Mouse (Mus musculus) left cerebral cortex, postnatal 10 days (tissue): ENCODE results near the gene Mdh1. TPM values are rescaled to one million over a fixed set of nuclear protein-coding genes. Genes with fewer than 3 reads are reported as not detected.
A peak's percentile ranks its signal among the peaks of the same experiment; 100 is the strongest.

Source experiments
- DNase-seq, 2 experiments: peaks; one replicate each; pipeline ENCODE4 v3.0.0; 2021 to 2022; ENCODE audit warnings: low spot score in 2 of 2, mixed read lengths in 1 of 2; ENCODE audit errors: extremely low spot score in 1 of 2
- intact Hi-C: fragments of 180-260 bp; cut with DNase I; formaldehyde crosslinking; loops from one replicate; pipeline ENCODE4 v1.15.1; 2025
- total RNA-seq, 2 experiments: library from RNA; stranded (reverse); gene quantifications; 2 replicates each; pipeline ENCODE4 v1.2.3; 2021

Gene Mdh1
- total RNA-seq = 100 to 1,000 TPM; 649 to 658 TPM

DNA sequence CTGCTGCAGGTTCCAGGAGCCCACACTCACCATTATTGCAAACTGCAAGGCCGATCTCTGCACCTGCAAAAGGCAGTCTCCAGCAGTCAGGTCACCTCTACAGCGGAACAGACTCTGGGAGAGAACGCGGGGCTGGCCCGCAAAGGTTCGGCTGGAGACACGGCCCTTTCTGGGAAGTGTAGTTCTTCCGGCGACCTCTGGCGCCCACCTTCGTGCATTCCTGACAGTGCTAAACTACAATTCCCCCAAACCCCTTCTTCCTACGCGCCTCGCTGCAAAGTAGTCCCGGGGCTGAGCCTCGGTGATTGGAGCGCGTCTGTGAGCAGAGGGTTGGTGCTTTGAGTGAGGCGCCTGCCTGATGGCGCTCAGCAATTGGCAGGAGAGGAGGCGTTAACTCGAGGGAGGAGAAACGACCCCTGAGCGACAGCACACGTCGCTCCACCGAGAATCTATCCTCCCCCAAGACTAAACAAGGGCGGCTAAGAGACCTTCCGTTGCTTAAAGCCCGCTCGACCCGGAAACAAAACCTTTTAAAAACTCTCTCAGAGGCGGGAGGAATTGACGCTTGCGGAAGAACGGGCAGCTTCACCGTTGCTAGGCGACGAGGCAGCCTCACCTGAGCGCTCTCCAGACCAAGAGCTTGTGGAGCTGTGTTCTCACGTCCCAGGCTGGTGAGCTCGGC is at the start of gene Mdh1, which contains the start of gene Wdpcp:
Gene Mdh1, minus strand, starts transcription at position 668 of the 682 bp plus-strand sequence.
Gene Wdpcp, plus strand, starts transcription at position 536 of the 682 bp plus-strand sequence.
- intact Hi-C loops = no loop called here
- peak; percentile 96 to 98 for DNase-seq

GRCm38 (mm10) chr11:21615915-21616314 is 43.7 kb upstream of the Mdh1 start:
- intact Hi-C loops = loop anchor here (10.0 kb wide), 1 partner anchor 589 kb away; no protein-coding TSS in a partner anchor
- DNase-seq = no peak

DNA sequence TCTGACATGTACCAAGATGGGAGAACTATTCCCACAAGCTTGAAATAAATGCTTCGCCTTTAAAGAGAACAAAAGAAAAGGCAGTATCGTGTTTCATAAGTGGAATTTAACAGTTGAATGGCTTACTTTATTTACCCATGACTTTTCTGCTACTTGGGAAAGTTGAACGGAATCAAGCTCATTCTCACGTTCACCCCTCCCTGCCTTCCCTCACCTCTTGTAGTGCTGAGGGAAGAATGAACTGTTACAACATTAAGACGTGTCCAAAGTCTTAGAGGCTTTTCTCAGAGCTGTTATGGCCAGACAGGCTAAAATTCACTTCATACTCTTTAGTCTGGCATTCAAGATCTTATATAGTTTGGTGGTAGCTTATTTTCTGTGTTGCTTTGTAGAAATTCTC is 30.3 kb upstream of the Mdh1 start:
- intact Hi-C loops = no loop called here
- DNase-seq = no peak

DNA sequence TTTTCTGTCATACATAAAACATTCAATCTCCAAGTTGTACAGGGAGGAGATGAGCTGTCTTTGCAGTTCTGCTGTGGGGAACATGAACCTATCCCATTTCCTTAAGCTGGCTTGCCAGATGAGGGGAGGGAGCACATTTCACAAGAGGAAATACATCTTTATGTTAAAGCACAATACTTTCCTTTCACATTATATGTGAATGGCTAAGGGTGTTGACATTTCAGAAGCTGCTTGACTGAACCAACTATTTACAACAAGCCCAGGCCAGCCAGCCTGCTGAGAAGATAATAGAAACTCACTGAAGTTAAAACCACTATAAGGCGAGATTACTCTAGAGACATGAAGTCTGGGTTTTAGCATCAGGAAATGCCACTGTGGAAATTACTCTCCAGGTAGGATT is 11.1 kb upstream of the Mdh1 start:
- no peak for DNase-seq
- intact Hi-C loops = no loop called here

GRCm38 (mm10) chr11:21581472-21581871 is 9.3 kb upstream of the Mdh1 start:
- DNase-seq = no peak

GRCm38 (mm10) chr11:21570973-21571372 is 1.2 kb downstream of the Mdh1 start:
- intact Hi-C loops = no loop called here
- peak in 1 of 2 experiments; percentile 44 for DNase-seq

More at GRCm38 (mm10) chr11:21581472-21581871, 9.3 kb upstream of the Mdh1 start:
- intact Hi-C loops = no loop called here

DNA sequence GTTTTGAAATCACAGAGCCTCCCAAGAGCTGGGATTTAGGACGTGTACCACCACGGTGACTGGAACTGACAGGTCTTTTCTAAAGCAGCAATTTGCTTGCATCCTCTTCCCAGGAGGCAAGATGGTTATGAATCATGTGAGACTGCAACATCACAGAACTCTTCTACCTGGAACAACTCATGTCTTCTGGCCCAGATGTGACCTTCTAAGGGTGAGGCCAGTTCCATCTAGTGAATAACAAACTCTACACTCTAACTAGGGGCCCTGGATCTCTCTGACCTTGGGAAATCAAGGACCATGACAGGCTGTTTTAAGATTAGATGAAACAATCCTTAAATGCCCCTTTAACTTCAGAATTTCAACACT is 2.1 kb downstream of the Mdh1 start:
- no peak for DNase-seq
- intact Hi-C loops = no loop called here

GRCm38 (mm10) chr11:21569456-21570108 is 2.6 kb downstream of the Mdh1 start:
- peak in 1 of 2 experiments; percentile 38 for DNase-seq
- intact Hi-C loops = no loop called here

- intact Hi-C loops = no loop called here
- DNase-seq = no peak
Observed at GRCm38 (mm10) chr11:21569002-21569401, 3.2 kb downstream of the Mdh1 start.

DNA sequence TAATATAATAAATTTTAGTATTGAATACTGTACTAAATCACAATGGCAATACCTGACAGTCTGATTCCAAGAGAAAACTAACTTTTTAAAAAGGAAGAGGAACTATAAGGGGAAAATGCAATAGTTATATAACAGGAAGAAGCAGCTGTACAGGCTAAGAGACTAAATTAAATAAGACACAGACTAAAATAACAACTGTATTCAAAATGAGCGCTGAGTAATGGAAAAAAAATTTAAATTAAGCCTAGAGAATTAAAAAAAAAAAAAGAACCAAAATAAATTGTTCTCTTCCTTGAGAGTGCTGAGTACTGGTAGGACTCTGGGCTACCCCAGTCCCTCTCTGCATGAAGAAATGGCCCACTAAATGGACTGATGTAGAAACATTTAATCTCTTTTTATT is 4.4 kb downstream of the Mdh1 start:
- no peak for DNase-seq
- intact Hi-C loops = no loop called here

DNA sequence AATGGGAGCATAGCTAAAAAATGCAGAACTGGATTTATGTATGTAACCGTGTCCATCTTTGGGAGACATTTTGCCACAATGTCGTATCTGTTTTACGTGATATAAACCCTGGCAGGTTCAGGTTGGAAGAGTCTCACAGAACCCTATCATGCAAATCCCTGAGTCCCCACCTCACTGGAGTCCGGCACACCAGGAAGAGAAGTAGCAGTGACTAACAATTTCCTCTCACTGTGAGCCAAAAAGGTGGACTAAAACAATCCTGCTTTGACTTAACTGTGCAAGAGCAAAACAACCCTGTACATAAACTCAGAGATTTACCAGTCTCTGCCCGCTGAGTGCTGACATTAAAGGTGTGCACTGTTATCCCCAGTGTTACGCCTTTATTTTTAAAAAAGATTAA is 5.2 kb downstream of the Mdh1 start:
- no peak for DNase-seq
- intact Hi-C loops = no loop called here

- DNase-seq = no peak
- intact Hi-C loops = no loop called here
Observed at GRCm38 (mm10) chr11:21564681-21565405, 7.3 kb downstream of the Mdh1 start.

DNA sequence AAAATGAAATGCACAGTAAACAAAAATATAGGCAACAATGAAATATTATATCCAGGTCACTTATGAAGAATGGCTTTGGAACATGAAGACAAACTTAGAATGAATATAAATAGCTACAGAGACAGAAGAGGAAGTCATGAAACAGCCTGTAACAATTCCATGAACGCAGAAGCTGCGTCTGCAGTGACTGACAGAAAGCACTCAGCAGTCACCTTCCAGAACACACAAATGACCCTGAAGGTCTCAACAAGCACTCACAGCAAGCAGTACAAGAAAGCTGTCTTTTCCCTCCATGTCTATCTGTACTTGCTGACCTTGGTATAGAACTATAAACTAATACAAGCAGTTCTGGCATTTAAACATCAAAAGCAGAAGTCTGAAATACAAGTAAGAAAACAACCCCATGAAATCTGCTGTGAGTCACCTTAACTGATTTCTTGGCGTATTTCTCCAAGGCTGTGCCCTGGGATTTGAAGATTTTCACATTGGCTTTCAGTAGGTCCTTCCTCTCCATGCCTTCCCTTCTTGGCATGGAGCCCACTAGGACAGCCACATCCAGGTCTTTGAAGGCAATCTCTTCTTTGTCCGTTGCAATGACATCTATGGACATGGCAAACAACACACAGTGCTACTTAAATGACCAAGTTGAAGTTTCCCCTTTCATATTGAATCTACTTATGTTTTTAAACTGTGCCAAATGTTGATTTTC is 8.4 kb downstream of the Mdh1 start:
- DNase-seq = peak in 1 of 2 experiments; percentile 29
- intact Hi-C loops = no loop called here

- no peak for DNase-seq
- intact Hi-C loops = no loop called here
Observed at GRCm38 (mm10) chr11:21561347-21561746, 10.8 kb downstream of the Mdh1 start.

DNA sequence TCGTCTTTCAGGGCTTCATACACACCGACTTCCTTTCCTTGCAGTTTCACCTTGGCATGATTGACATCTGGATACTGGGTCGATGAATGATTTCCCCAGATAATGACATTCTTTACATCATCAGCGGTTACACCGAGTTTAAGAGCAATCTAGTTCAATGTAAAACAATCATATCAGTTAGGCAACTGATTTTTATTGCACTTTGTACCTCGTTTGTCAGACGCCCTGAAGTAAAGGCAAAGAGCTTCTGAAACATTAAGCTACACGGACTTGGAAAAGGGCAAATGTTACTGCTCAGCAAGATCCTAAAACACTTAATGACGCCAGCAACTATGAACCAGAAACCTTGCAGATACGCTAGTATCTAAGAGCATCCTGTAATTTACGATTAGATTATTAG is 12.4 kb downstream of the Mdh1 start:
- intact Hi-C loops = no loop called here
- no peak for DNase-seq

DNA sequence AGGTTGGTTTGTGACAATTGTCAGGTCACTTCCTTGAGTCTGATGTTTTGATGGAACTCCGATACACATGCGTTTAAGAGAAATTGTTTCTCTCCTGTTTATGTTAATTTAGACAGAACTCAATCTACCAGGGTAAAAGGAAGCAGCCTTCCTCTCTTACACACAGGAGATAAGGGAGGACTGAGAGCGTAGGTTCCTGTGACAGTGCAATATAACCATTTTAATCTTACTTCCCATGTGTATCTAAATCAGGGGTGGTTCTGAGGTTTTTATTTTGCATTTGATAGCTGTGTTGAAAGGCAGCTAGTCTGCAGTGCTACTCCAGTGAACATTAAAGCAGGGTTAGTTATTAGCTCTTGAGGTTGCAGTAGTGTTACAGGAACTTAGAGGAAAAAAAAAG is 20.1 kb downstream of the Mdh1 start:
- no peak for DNase-seq
- intact Hi-C loops = no loop called here

DNA sequence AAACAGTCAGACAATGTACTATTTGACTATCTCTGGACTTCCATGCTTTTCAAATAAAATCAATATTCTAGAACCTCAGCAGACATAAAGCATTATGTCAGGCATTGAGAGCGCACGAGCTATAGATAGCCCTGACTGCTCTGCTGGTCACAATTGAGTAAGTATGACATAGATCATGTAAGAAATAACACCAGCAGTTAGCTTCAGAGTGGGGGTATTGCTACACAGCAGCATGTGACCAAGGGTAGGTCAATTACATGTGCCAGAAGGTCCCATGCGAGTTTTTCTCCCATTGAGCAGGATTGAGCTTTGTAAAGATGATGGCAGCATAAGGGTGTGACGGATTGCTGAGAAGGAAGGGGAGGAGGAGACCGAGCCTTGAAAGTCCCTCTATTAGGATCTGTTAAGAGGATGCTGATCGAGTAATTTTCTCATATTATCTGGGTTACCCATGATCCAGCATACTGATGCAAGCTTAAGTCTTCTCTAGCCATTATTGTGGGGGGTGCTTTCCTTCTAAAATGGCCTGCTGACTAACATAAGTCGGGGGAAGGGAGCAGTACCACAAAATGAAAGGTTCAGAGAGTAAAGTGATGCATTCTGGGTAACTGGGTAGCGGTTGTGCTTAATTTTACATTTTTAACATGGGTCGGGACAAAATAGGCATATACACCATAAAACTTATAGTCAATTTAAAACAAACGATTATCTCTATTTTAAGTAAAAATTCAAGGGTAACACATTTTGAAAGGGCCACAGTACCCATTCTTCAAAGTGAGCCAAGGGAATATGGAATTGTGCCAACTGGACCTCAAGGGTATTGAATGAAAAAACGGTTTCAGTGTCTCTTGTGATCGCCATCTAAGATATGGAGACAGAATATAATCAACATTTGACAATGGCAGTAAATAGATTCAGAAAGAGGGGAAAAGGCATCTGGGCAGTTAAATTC is 21.7 kb downstream of the Mdh1 start:
- no peak for DNase-seq
- intact Hi-C loops = no loop called here

DNA sequence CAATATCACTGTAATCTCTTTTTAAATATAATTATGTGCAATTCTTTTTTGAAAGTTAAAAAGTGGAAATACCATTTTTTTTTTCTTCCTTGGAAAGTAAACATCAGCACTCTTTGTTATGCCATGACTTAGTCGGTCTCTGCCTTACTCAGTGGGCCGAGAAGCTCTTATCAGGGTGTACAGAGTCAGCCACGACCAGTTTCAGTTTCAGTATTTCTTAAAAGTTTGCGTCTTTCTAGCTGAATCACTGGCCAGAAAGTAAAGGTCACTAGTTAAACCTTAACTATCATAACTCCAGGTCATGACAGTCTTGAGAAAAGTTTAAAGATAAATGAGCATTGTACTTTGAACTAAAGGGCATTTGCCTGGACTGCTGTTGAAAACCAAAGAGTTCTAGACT is 22.4 kb downstream of the Mdh1 start:
- intact Hi-C loops = no loop called here
- no peak for DNase-seq
